Mouse (Mus musculus) midbrain, embryonic 11.5 days (tissue): ENCODE data around the gene Lcat. TPM values are rescaled to one million over a fixed set of nuclear protein-coding genes. Genes with fewer than 3 reads are reported as not detected.
"Not testable (repeated sequence)": the region's sequence is repeated elsewhere in the genome, so short reads cannot be mapped to it uniquely, and the experiment has no call there.

Experiments
- ATAC-seq: fragments of 200-750 bp; cut with Nextera tagmentation; 2 replicates; pipeline ENCODE4 v1.8.0; 2017; ENCODE audit warnings: moderate TSS enrichment, moderate library complexity; ENCODE audit not compliant: low FRiP score
- DNase-seq: peaks from one replicate; pipeline ENCODE4 v3.0.0; 2015; ENCODE audit warnings: low spot score; ENCODE audit errors: missing footprints
- H3K27ac ChIP-seq: fragments of 300-500 bp; sonication (generic); 2 replicates; pipeline ENCODE4 v1.5.1; 2014; ENCODE audit warnings: low read depth, low read length
- H3K27me3 ChIP-seq: fragments of 300-500 bp; sonication (generic); 2 replicates; pipeline ENCODE4 v1.6.1; 2014; ENCODE audit warnings: mild to moderate bottlenecking, low read length, moderate library complexity, mixed read lengths; ENCODE audit not compliant: control insufficient read depth, insufficient read depth
- H3K36me3 ChIP-seq: fragments of 300-500 bp; sonication (generic); 2 replicates; pipeline ENCODE4 v1.6.1; 2014; ENCODE audit warnings: mild to moderate bottlenecking, low read length, moderate library complexity, mixed read lengths; ENCODE audit not compliant: control insufficient read depth, insufficient read depth
- H3K4me1 ChIP-seq: fragments of 300-500 bp; sonication (generic); 2 replicates; pipeline ENCODE4 v1.6.1; 2014; ENCODE audit warnings: low read length; ENCODE audit not compliant: control insufficient read depth, insufficient read depth
- H3K4me2 ChIP-seq: fragments of 300-500 bp; sonication (generic); 2 replicates; pipeline ENCODE4 v1.6.1; 2014; ENCODE audit warnings: mild to moderate bottlenecking, moderate library complexity
- H3K4me3 ChIP-seq: fragments of 300-500 bp; sonication (generic); 2 replicates; pipeline ENCODE4 v1.5.1; 2014; ENCODE audit warnings: low read depth, low read length
- H3K9ac ChIP-seq: fragments of 300-500 bp; sonication (generic); 2 replicates; pipeline ENCODE4 v1.6.1; 2014; ENCODE audit warnings: low read length
- H3K9me3 ChIP-seq: fragments of 300-500 bp; sonication (generic); 2 replicates; pipeline ENCODE4 v1.6.1; 2016; ENCODE audit warnings: low read length; ENCODE audit not compliant: control insufficient read depth
- WGBS: fragments of 180-500 bp; shearing (Covaris S2); extraction: QIAGEN DNeasy Blood & Tissue Kit; methylation state at CpG from one replicate; pipeline ENCODE4 v1.1.7; 2014; 5-methylcytosine and 5-hydroxymethylcytosine counted together
- polyA plus RNA-seq: library from polyadenylated mRNA; unstranded; fragments of >200 nt; fragmentation: Nextera tagmentation; extraction: Ambion mirVana; gene quantifications from 2 replicates; pipeline ENCODE4 v1.2.1, GENCODE M21; 2014

The Lcat gene
- 0.23 and 0.28 TPM in 2 replicates for polyA plus RNA-seq

- Histone ChIP-seq H3K27ac (no peak within 1 kb of the TSS), H3K9ac (no peak within 1 kb of the TSS), H3K27me3 (no peaks in the 10 kb centered on the region), H3K4me1 (no peaks in the 10 kb centered on the region), H3K4me3 (no peak within 1 kb of the TSS), H3K4me2 (no peak within 1 kb of the TSS), H3K36me3 (no peaks in the 10 kb centered on the region), H3K9me3 (no peaks in the 10 kb centered on the region)
- 79% methylated on average over 8 of the region's 8 CpGs for WGBS
- DNase-seq (peak; percentile 6), ATAC-seq (no peak)
Measured at GRCm38 (mm10) chr8:105943321-105943739, at the start of gene Lcat. Gene Lcat, minus strand, starts transcription at chr8:105943382.

- Histone ChIP-seq H3K27ac (no peak overlapping the region), H3K4me2 (no peak overlapping the region), H3K27me3 (no peaks in the 10 kb centered on the region), H3K36me3 (no peaks in the 10 kb centered on the region; the same call in 1 of the 2 replicates), H3K9me3 (no peaks in the 10 kb centered on the region), H3K4me1 (no peaks in the 10 kb centered on the region), H3K9ac (no peak overlapping the region), H3K4me3 (no peak overlapping the region)
- 82% methylated on average over 5 of the region's 5 CpGs for WGBS
- ATAC-seq (no peak), DNase-seq (no peak)
Measured at GRCm38 (mm10) chr8:105992499-105992898, 49.3 kb upstream of the Lcat start.

GRCm38 (mm10) chr8:105991546-105991945 lies 48.4 kb upstream of the Lcat start:
- Histone ChIP-seq H3K4me3 (no peak overlapping the region), H3K4me2 (no peak overlapping the region), H3K4me1 (no peaks in the 10 kb centered on the region), H3K27me3 (no peaks in the 10 kb centered on the region), H3K9ac (no peak overlapping the region), H3K36me3 (no peaks in the 10 kb centered on the region; the same call in 1 of the 2 replicates), H3K9me3 (no peaks in the 10 kb centered on the region), H3K27ac (no peak overlapping the region)
- ATAC-seq, result no peak
- 91% methylated on average over 2 of the region's 2 CpGs for WGBS
- no peak for DNase-seq

- H3K4me3 ChIP-seq, result no peak within 1 kb of the TSS
- no peaks in the 10 kb centered on the region for H3K4me1 ChIP-seq
- no peaks in the 10 kb centered on the region; the same call in 1 of the 2 replicates for H3K36me3 ChIP-seq
- H3K4me2 ChIP-seq, result no peak within 1 kb of the TSS
- ATAC-seq (no peak), DNase-seq (peak; percentile 96)
- H3K27me3 ChIP-seq, result no peaks in the 10 kb centered on the region
- 15% methylated on average over 15 of the region's 15 CpGs for WGBS
- H3K9me3 ChIP-seq, result no peaks in the 10 kb centered on the region
- H3K9ac ChIP-seq, result peak within 1 kb of the TSS; percentile 30; the same call in 1 of the 2 replicates
- H3K27ac ChIP-seq, result no peak within 1 kb of the TSS
Measured at GRCm38 (mm10) chr8:105990856-105991387, 47.7 kb upstream of the Lcat start, which contains the start of gene Dus2. Gene Dus2, plus strand, starts transcription at chr8:105991337.

GRCm38 (mm10) chr8:105988546-105988945 lies 45.4 kb upstream of the Lcat start:
- Histone ChIP-seq H3K36me3 (no peaks in the 10 kb centered on the region; the same call in 1 of the 2 replicates), H3K27me3 (no peaks in the 10 kb centered on the region), H3K4me2 (no peak overlapping the region), H3K27ac (no peak overlapping the region), H3K9me3 (no peaks in the 10 kb centered on the region), H3K4me3 (no peak overlapping the region), H3K9ac (no peak overlapping the region), H3K4me1 (no peaks in the 10 kb centered on the region)
- 91% methylated on average over 11 of the region's 11 CpGs for WGBS
- ATAC-seq (no peak), DNase-seq (no peak)

GRCm38 (mm10) chr8:105983406-105983805 lies 40.2 kb upstream of the Lcat start:
- not testable (repeated sequence) for H3K9me3 ChIP-seq, H3K4me2 ChIP-seq, H3K36me3 ChIP-seq, H3K9ac ChIP-seq, H3K27ac ChIP-seq, ATAC-seq, H3K4me3 ChIP-seq, H3K27me3 ChIP-seq, DNase-seq, H3K4me1 ChIP-seq
- WGBS, result 91% methylated on average over 11 of the region's 11 CpGs

- DNase-seq (no peak), ATAC-seq (no peak)
- Histone ChIP-seq H3K27ac (no peak overlapping the region), H3K4me1 (no peaks in the 10 kb centered on the region), H3K36me3 (no peaks in the 10 kb centered on the region), H3K9me3 (no peaks in the 10 kb centered on the region), H3K27me3 (no peaks in the 10 kb centered on the region), H3K4me3 (no peak overlapping the region), H3K4me2 (no peak overlapping the region), H3K9ac (no peak overlapping the region)
- WGBS, result 91% methylated on average over 1 of the region's 1 CpGs
Measured at GRCm38 (mm10) chr8:105981146-105981545, 38.0 kb upstream of the Lcat start.

GRCm38 (mm10) chr8:105979325-105979724 lies 36.1 kb upstream of the Lcat start, which contains the start of gene Dpep3:
Gene Dpep3, minus strand, starts transcription at chr8:105979429.
- DNase-seq, result no peak
- Histone ChIP-seq H3K4me2 (no peak within 1 kb of the TSS), H3K27ac (no peak within 1 kb of the TSS), H3K4me1 (no peaks in the 10 kb centered on the region), H3K27me3 (no peaks in the 10 kb centered on the region), H3K4me3 (no peak within 1 kb of the TSS), H3K9me3 (no peaks in the 10 kb centered on the region), H3K36me3 (no peaks in the 10 kb centered on the region), H3K9ac (no peak within 1 kb of the TSS)
- WGBS, result 95% methylated on average over 15 of the region's 15 CpGs
- no peak for ATAC-seq

GRCm38 (mm10) chr8:105975363-105975762 lies 32.2 kb upstream of the Lcat start:
- no peaks in the 10 kb centered on the region for H3K27me3 ChIP-seq
- H3K4me3 ChIP-seq, result no peak overlapping the region
- no peaks in the 10 kb centered on the region for H3K36me3 ChIP-seq
- H3K4me1 ChIP-seq, result no peaks in the 10 kb centered on the region
- no peak overlapping the region for H3K4me2 ChIP-seq
- H3K27ac ChIP-seq, result no peak overlapping the region
- H3K9me3 ChIP-seq, result no peaks in the 10 kb centered on the region
- no peak for DNase-seq
- no peak overlapping the region for H3K9ac ChIP-seq
- 62% methylated on average over 7 of the region's 7 CpGs for WGBS
- ATAC-seq, result no peak
